In the genomic region with DNA sequence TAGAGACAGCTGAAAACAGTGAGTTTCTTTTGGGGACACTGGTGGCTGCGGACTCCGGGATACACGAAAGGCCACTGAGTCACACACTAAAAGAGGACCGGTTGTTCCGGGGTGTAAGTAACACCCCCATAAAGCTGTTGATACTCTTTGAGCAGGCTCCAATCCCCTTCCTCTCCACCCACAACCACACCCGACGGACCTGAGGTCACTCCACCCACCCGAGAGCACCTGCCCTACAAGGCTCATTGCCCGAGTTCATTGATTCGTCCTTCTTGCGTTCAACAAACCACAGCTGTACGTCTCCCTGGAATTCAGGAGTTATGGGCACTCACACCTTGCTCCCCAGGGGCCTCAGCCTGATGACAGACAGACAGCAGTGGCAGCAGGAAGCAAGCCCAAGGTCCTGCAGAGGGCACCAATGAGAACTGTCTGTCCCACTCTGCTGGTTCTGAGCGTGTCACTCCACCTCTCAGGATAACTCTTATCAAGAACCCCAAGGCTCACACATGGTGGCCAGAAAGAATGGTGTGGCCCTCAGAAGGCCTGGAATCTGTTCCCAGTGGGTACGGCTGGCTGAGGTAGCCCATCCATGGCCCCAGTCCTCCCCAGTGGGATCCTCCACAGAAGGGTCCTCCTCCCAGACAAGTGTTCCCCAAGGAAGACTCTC, we compare ENCODE assay signal across 29 mouse cellular contexts.
DNase-seq lines count a peak whose midpoint lies in the region; ATAC-seq and TF ChIP-seq lines count a peak whose summit lies in the region.
"Had no signal": no experiment of that assay in that cellular context is flagged by ENCODE, and none has a peak within 500 bp of the region (broad histone marks: within the 10 kb centered on the region; RNA-seq: fewer than 3 reads in every experiment).

No protein-coding gene starts in this region.

- H3K27me3 ChIP-seq in intestine, embryonic 15.5 days (replicated peaks) = no peaks in the 10 kb centered on the region
- no peaks in the 10 kb centered on the region for H3K27me3 ChIP-seq in intestine, postnatal 0 days (replicated peaks; ENCODE audit: control insufficient read depth, insufficient read depth, low read length)
- H3K27me3 ChIP-seq in liver, embryonic 13.5 days = no peaks in the 10 kb centered on the region
- H3K27me3 ChIP-seq: embryonic facial prominence, embryonic 15.5 days; heart, embryonic 15.5 days; limb, embryonic 15.5 days; lung, embryonic 15.5 days had no signal

- no peaks in the 10 kb centered on the region for H3K36me3 ChIP-seq in intestine, embryonic 15.5 days
- no peaks in the 10 kb centered on the region for H3K36me3 ChIP-seq in intestine, postnatal 0 days (ENCODE audit: control insufficient read depth, insufficient read depth)
- H3K36me3 ChIP-seq in liver, embryonic 13.5 days = no peaks in the 10 kb centered on the region
- H3K36me3 ChIP-seq: embryonic facial prominence, embryonic 10.5 days; embryonic facial prominence, embryonic 15.5 days; heart, embryonic 15.5 days; limb, embryonic 10.5 days; limb, embryonic 15.5 days; lung, embryonic 15.5 days had no signal

- H3K9ac ChIP-seq in intestine, embryonic 15.5 days = no peak overlapping the region
- H3K9ac ChIP-seq in intestine, postnatal 0 days (ENCODE audit: low read depth, low read length) = no peak overlapping the region
- H3K9ac ChIP-seq in liver, embryonic 13.5 days = peak overlapping the region; percentile 42; the same call in 1 of the 2 replicates
- H3K9ac ChIP-seq: embryonic facial prominence, embryonic 15.5 days; heart, embryonic 15.5 days; hindbrain, embryonic 14.5 days; limb, embryonic 15.5 days; lung, embryonic 15.5 days had no signal

- WGBS in intestine, embryonic 15.5 days = 85% methylated on average over 14 of the region's 14 CpGs
- WGBS in intestine, postnatal 0 days = 83% methylated on average over 14 of the region's 14 CpGs
- WGBS in liver, embryonic 13.5 days (ENCODE audit: insufficient replicate concordance) = 60% methylated on average over 14 of the region's 14 CpGs

- no peak overlapping the region for H3K4me3 ChIP-seq in intestine, embryonic 15.5 days (replicated peaks)
- no peak overlapping the region for H3K4me3 ChIP-seq in intestine, postnatal 0 days (ENCODE audit: low read depth, low read length)
- no peak overlapping the region for H3K4me3 ChIP-seq in liver, embryonic 13.5 days (replicated peaks)
- H3K4me3 ChIP-seq: embryonic facial prominence, embryonic 10.5 days; embryonic facial prominence, embryonic 15.5 days; heart, adult 2 months; heart, embryonic 15.5 days; limb, embryonic 10.5 days; limb, embryonic 15.5 days; lung, embryonic 15.5 days had no signal

- no peak for TF ChIP-seq CTCF in intestine, postnatal 0 days (IDR thresholded peaks at IDR 0.05; ENCODE audit: low read depth)

- no peaks in the 10 kb centered on the region for H3K4me1 ChIP-seq in intestine, embryonic 15.5 days (replicated peaks)
- no peaks in the 10 kb centered on the region for H3K4me1 ChIP-seq in intestine, postnatal 0 days (replicated peaks; ENCODE audit: control insufficient read depth, insufficient read depth, low read length)
- H3K4me1 ChIP-seq in liver, embryonic 13.5 days (replicated peaks) = peaks cover 18% of the 10 kb centered on the region
- H3K4me1 ChIP-seq: embryonic facial prominence, embryonic 15.5 days; limb, embryonic 15.5 days; lung, embryonic 15.5 days had no signal

- DNase-seq in liver, embryonic 13.5 days = no peak
- DNase-seq in kidney, adult 18-20 months = no peak
- DNase-seq in embryo, embryonic 11 days = no peak
- DNase-seq in right cerebral cortex, adult 2 months (ENCODE audit: low spot score in 2 of 2) = no peak
- DNase-seq: adrenal gland, postnatal 14 days; cerebellum, adult 18-20 months; cerebellum, postnatal 10 days; gastrocnemius, postnatal 36 days; heart, adult 2 months; heart, postnatal 4 days; kidney, adult 8-10 months; kidney, postnatal 10 days; layer of hippocampus, adult 9-11 months; midbrain, embryonic 14.5 days; right cerebral cortex, postnatal 14 days; thymus, adult 18-20 months; thymus, postnatal 25 days had no signal

- peak; percentile 28; the same call in 1 of the 2 replicates for ATAC-seq in intestine, embryonic 15.5 days
- ATAC-seq in intestine, postnatal 0 days = no peak
- peak; percentile 89 for ATAC-seq in erythroblast, adult 5-6 weeks (replicated peaks; ENCODE audit: low FRiP score, poor library complexity, severe bottlenecking)
- ATAC-seq in liver, embryonic 13.5 days (ENCODE audit: low read depth) = peak; percentile 87
- peak; percentile 39; the same call in 1 of the 2 replicates for ATAC-seq in megakaryocyte progenitor cell, adult 5-6 weeks (replicated peaks; ENCODE audit: poor library complexity)
- ATAC-seq: forebrain, embryonic 14.5 days had no signal

- H3K4me2 ChIP-seq in intestine, embryonic 15.5 days (replicated peaks) = no peak overlapping the region
- H3K4me2 ChIP-seq in intestine, postnatal 0 days (replicated peaks; ENCODE audit: low read depth) = no peak overlapping the region
- 0 out of 2 replicates have a peak overlapping the region, but pooled peaks have one; percentile 6 for H3K4me2 ChIP-seq in liver, embryonic 13.5 days
- H3K4me2 ChIP-seq: embryonic facial prominence, embryonic 15.5 days; heart, embryonic 15.5 days; hindbrain, embryonic 14.5 days; limb, embryonic 15.5 days; lung, embryonic 15.5 days had no signal

- no peak overlapping the region for H3K27ac ChIP-seq in intestine, embryonic 15.5 days
- H3K27ac ChIP-seq in intestine, postnatal 0 days (ENCODE audit: low read depth, low read length) = no peak overlapping the region
- peak overlapping the region; percentile 29; the same call in 1 of the 2 replicates for H3K27ac ChIP-seq in liver, embryonic 13.5 days
- H3K27ac ChIP-seq: embryonic facial prominence, embryonic 10.5 days; embryonic facial prominence, embryonic 15.5 days; heart, adult 2 months; heart, embryonic 15.5 days; hindbrain, embryonic 14.5 days; limb, embryonic 10.5 days; limb, embryonic 15.5 days; lung, embryonic 15.5 days had no signal

- no peaks in the 10 kb centered on the region for H3K9me3 ChIP-seq in intestine, embryonic 15.5 days
- H3K9me3 ChIP-seq in intestine, postnatal 0 days (ENCODE audit: control insufficient read depth) = no peaks in the 10 kb centered on the region
- no peaks in the 10 kb centered on the region for H3K9me3 ChIP-seq in liver, embryonic 13.5 days (replicated peaks)
- H3K9me3 ChIP-seq: embryonic facial prominence, embryonic 10.5 days; embryonic facial prominence, embryonic 15.5 days; heart, embryonic 15.5 days; limb, embryonic 10.5 days; limb, embryonic 15.5 days; lung, embryonic 15.5 days had no signal
